Mouse (Mus musculus) limb, embryonic 14.5 days (tissue): ENCODE results near the gene Spock1. TPM values are rescaled to one million over a fixed set of nuclear protein-coding genes. Genes with fewer than 3 reads are reported as not detected.

ENCODE experiments used
- ATAC-seq: fragments of 200-750 bp; cut with Nextera tagmentation; 2 replicates; pipeline ENCODE4 v1.8.0; 2017; ENCODE audit warnings: low read depth, moderate number of reproducible peaks, moderate TSS enrichment; ENCODE audit not compliant: low FRiP score
- DNase-seq: peaks from one replicate; pipeline ENCODE4 v3.0.0-alpha.2; 2015; ENCODE audit warnings: low spot score
- H3K27ac ChIP-seq: fragments of 300-500 bp; sonication (generic); replicated peaks from 2 replicates; pipeline ENCODE4 v1.5.1; 2014; ENCODE audit warnings: low read depth, mild to moderate bottlenecking, low read length, moderate library complexity, mixed read lengths
- H3K27me3 ChIP-seq: fragments of 300-500 bp; sonication (generic); 2 replicates; pipeline ENCODE4 v1.6.1; 2014; ENCODE audit warnings: low read length, mixed read lengths; ENCODE audit not compliant: control insufficient read depth, insufficient read depth
- H3K36me3 ChIP-seq: fragments of 300-500 bp; sonication (generic); 2 replicates; pipeline ENCODE4 v1.6.1; 2014; ENCODE audit warnings: mild to moderate bottlenecking, low read length, moderate library complexity, mixed read lengths; ENCODE audit not compliant: control insufficient read depth, insufficient read depth
- H3K4me1 ChIP-seq: fragments of 300-500 bp; sonication (generic); 2 replicates; pipeline ENCODE4 v1.6.1; 2014; ENCODE audit warnings: antibody characterized with exemption, low read length, mixed read lengths; ENCODE audit not compliant: control insufficient read depth, insufficient read depth
- H3K4me2 ChIP-seq: fragments of 300-500 bp; sonication (generic); replicated peaks from 2 replicates; pipeline ENCODE4 v1.6.1; 2014; ENCODE audit warnings: low read depth, mild to moderate bottlenecking, low read length, moderate library complexity; ENCODE audit not compliant: severe bottlenecking
- H3K4me3 ChIP-seq: fragments of 300-500 bp; sonication (generic); replicated peaks from 2 replicates; pipeline ENCODE4 v1.5.1; 2014; ENCODE audit warnings: low read length
- H3K9ac ChIP-seq: fragments of 300-500 bp; sonication (generic); 2 replicates; pipeline ENCODE4 v1.6.1; 2014; ENCODE audit warnings: mild to moderate bottlenecking, low read depth, low read length, moderate library complexity; ENCODE audit not compliant: severe bottlenecking
- H3K9me3 ChIP-seq: fragments of 300-500 bp; sonication (generic); 2 replicates; pipeline ENCODE4 v1.6.1; 2016; ENCODE audit warnings: low read length; ENCODE audit not compliant: control insufficient read depth
- POLR2A ChIP-seq: fragments of 200-500 bp; IDR thresholded peaks from 2 replicates; pipeline ENCODE4 v1.8.0; 2012; ENCODE audit warnings: inconsistent platforms, mild to moderate bottlenecking, moderate library complexity, borderline replicate concordance; ENCODE audit not compliant: insufficient read depth, insufficient read length; ENCODE audit errors: extremely low read depth
- WGBS: fragments of 180-500 bp; shearing (Covaris S2); extraction: QIAGEN DNeasy Blood & Tissue Kit; methylation state at CpG from one replicate; pipeline ENCODE4 v1.1.7; 2014; 5-methylcytosine and 5-hydroxymethylcytosine counted together
- polyA plus RNA-seq, 2 experiments: library from polyadenylated mRNA; depleted of rRNA in 1 of 2; stranded (reverse) in 1 of 2; unstranded in 1 of 2; fragments of >200 nt; fragmentation: Nextera tagmentation in 1 of 2; extraction: Ambion mirVana in 1 of 2; gene quantifications; 2 replicates each; pipeline versions ENCODE4 v1.2.1 to v1.2.3; 2012 to 2014

The Spock1 gene
- polyA plus RNA-seq, 2 experiments, result 1.6 to 2.1 TPM

DNA sequence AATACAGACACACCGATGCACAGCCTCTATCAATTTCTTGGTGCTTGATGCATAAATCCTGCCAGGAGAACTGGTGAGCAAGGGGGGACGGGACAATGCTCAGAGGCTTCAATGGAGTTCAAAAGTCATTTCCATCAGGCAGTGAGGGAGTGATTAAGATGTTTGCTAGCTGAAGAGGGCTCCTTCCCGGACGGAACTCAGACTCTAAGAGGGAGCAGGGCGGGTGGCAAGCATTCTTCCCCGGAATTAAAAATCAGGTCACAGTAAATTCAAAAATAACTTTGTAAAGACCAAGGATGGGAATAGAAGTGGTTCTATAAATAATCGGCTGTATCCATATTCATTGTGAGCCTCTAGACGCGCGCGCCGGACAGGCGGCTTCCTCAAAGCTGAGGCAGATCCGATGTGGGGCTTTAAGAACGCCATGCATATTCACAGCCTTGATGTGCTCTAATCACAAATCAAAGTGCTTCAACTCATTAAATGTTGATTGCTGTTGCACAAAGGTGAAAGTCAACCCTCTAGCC lies 270.5 kb downstream of the Spock1 start:
- 90% methylated on average over 15 of the region's 15 CpGs for WGBS
- no peak overlapping the region for H3K27ac ChIP-seq
- no peaks in the 10 kb centered on the region for H3K27me3 ChIP-seq
- no peak for DNase-seq
- H3K4me3 ChIP-seq, result no peak overlapping the region
- no peak for TF ChIP-seq POLR2A
- no peaks in the 10 kb centered on the region for H3K9me3 ChIP-seq
- no peak overlapping the region for H3K4me2 ChIP-seq
- H3K36me3 ChIP-seq, result no peaks in the 10 kb centered on the region
- no peaks in the 10 kb centered on the region for H3K4me1 ChIP-seq
- no peak for ATAC-seq
- no peak overlapping the region for H3K9ac ChIP-seq

GRCm38 (mm10) chr13:57637080-57637572 lies 271.0 kb downstream of the Spock1 start:
- DNase-seq (no peak), ATAC-seq (no peak)
- TF ChIP-seq POLR2A, result no peak
- Histone ChIP-seq H3K4me3 (no peak overlapping the region), H3K4me1 (no peaks in the 10 kb centered on the region), H3K36me3 (no peaks in the 10 kb centered on the region), H3K4me2 (no peak overlapping the region), H3K27ac (no peak overlapping the region), H3K9me3 (no peaks in the 10 kb centered on the region), H3K27me3 (no peaks in the 10 kb centered on the region), H3K9ac (no peak overlapping the region)
- WGBS, result 87% methylated on average over 10 of the region's 10 CpGs

DNA sequence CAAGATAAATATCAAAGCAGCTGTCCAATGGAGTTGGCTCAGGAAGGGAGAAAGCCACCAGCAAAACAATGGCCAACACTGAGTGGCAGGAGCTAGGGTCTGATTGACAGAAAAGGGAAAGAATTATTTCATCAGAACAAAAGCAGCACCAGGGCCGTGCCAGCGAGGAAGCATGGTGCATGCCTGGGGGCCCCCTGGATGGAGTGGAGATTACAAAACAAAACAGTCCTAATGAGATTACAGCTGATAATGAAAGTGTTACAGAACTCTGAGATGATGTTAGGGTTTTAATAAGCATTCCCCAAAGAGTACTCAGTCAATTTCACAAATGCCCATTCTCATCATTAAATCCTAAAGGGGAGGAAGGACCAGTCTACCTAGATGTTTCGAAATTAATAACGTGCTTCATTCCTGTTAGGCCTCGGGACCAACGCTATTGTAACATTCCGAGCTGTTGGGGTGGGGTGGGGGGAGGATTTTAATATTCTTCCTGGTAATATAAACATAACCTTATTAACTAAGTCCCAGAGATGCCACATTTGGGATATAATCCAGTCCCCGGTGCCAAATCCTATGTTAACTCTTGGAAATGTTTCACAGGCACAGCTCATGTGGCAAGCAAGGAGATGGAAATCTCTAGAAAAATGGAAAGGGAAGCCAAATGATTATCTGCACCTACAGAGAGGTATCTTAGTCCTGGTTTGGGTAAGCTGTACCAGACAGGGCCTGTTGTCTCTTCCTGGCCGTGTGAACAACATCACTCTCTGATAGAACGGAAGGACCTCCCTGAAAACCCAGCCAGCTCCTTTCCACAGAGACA lies 271.7 kb downstream of the Spock1 start:
- H3K4me3 ChIP-seq, result no peak overlapping the region

DNA sequence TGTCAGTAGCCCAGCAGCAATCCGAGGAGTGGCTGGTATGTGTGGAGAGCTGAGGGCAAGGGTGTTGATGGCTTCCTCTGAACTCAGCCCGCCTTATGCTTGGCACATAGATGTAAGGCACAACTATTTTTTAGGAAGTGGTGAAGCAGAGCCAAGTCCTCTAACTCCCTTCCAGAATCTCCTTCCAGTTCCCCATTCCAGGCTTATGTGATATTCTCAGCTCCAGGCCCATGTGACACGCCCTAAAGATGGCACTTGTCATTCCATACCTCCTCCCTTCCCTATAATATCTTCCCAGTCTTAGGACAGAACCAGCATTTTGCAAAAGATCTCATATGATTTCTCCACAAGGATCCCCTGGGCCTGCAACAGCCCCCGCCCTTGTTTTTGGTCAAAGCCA lies 277.6 kb downstream of the Spock1 start:
- no peak overlapping the region for H3K4me2 ChIP-seq
- H3K27ac ChIP-seq, result no peak overlapping the region
- TF ChIP-seq POLR2A, result no peak
- 85% methylated on average over 4 of the region's 4 CpGs for WGBS
- no peaks in the 10 kb centered on the region for H3K4me1 ChIP-seq
- no peaks in the 10 kb centered on the region for H3K27me3 ChIP-seq
- ATAC-seq, result no peak
- no peak overlapping the region for H3K4me3 ChIP-seq
- H3K36me3 ChIP-seq, result no peaks in the 10 kb centered on the region
- DNase-seq, result no peak
- no peaks in the 10 kb centered on the region for H3K9me3 ChIP-seq
- no peak overlapping the region for H3K9ac ChIP-seq

More for the DNA sequence above, 271.7 kb downstream of the Spock1 start:
- H3K9ac ChIP-seq, result no peak overlapping the region
- ATAC-seq (no peak), DNase-seq (no peak)
- 80% methylated on average over 10 of the region's 10 CpGs for WGBS
- no peaks in the 10 kb centered on the region for H3K36me3 ChIP-seq
- H3K27ac ChIP-seq, result no peak overlapping the region
- H3K27me3 ChIP-seq, result no peaks in the 10 kb centered on the region
- no peaks in the 10 kb centered on the region for H3K9me3 ChIP-seq
- no peak for TF ChIP-seq POLR2A
- H3K4me1 ChIP-seq, result no peaks in the 10 kb centered on the region
- H3K4me2 ChIP-seq, result no peak overlapping the region

GRCm38 (mm10) chr13:57628218-57628617 lies 279.9 kb downstream of the Spock1 start:
- ATAC-seq, result no peak
- TF ChIP-seq POLR2A, result no peak
- Histone ChIP-seq H3K27ac (no peak overlapping the region), H3K4me3 (no peak overlapping the region), H3K4me1 (no peaks in the 10 kb centered on the region), H3K27me3 (no peaks in the 10 kb centered on the region), H3K9me3 (no peaks in the 10 kb centered on the region), H3K9ac (no peak overlapping the region), H3K36me3 (no peaks in the 10 kb centered on the region), H3K4me2 (no peak overlapping the region)
- DNase-seq, result no peak
- 89% methylated on average over 8 of the region's 8 CpGs for WGBS
